Mouse (Mus musculus) heart, adult 2 months (tissue): Measurements from ENCODE around the gene Rgs16. TPM values are rescaled to one million over a fixed set of nuclear protein-coding genes. Genes with fewer than 3 reads are reported as not detected.

Experiments used
- DNase-seq, 2 experiments: peaks; one replicate each; pipeline ENCODE4 v3.0.0; 2021
- H3K27ac ChIP-seq: fragments of 200-600 bp; 2 replicates; pipeline ENCODE4 v1.8.1; 2022
- H3K27me3 ChIP-seq: fragments of 200-500 bp; 2 replicates; pipeline ENCODE4 v1.6.1; 2012; ENCODE audit warnings: mild to moderate bottlenecking, low read length, inconsistent platforms, mixed read lengths; ENCODE audit not compliant: control insufficient read depth, insufficient read depth
- H3K36me3 ChIP-seq: fragments of 200-500 bp; 2 replicates; pipeline ENCODE4 v1.6.1; 2012; ENCODE audit warnings: low read length, inconsistent platforms; ENCODE audit not compliant: control insufficient read depth, insufficient read depth
- H3K4me1 ChIP-seq: fragments of 200-500 bp; 2 replicates; pipeline ENCODE4 v1.6.1; 2011; ENCODE audit warnings: low read length; ENCODE audit not compliant: control insufficient read depth, insufficient read depth
- H3K4me3 ChIP-seq: fragments of 200-600 bp; 2 replicates; pipeline ENCODE4 v1.8.1; 2022
- H3K79me2 ChIP-seq: fragments of 200-500 bp; replicated peaks from 2 replicates; pipeline ENCODE4 v1.6.1; 2012; ENCODE audit warnings: mild to moderate bottlenecking, inconsistent platforms, low read length, moderate library complexity, mixed read lengths; ENCODE audit not compliant: control insufficient read depth, insufficient read depth
- H3K9ac ChIP-seq: fragments of 200-500 bp; 2 replicates; pipeline ENCODE4 v1.6.1; 2012; ENCODE audit warnings: low read depth, mild to moderate bottlenecking, control low read depth, inconsistent platforms, low read length, mixed read lengths
- CTCF ChIP-seq: fragments of 200-600 bp; IDR thresholded peaks from 2 replicates; pipeline ENCODE4 v1.8.1; 2022; ENCODE audit warnings: antibody characterized with exemption, mild to moderate bottlenecking, moderate library complexity
- EP300 ChIP-seq: fragments of 200-500 bp; IDR thresholded peaks from 2 replicates; pipeline ENCODE4 v1.6.1; 2011; ENCODE audit warnings: low read depth, low read length, control low read depth; ENCODE audit not compliant: insufficient read depth
- POLR2A ChIP-seq: fragments of 200-500 bp; IDR thresholded peaks from 2 replicates; pipeline ENCODE4 v1.6.1; 2011; ENCODE audit warnings: mild to moderate bottlenecking, low read depth, low read length, control low read depth; ENCODE audit not compliant: insufficient read depth
- WGBS: fragments of 180-500 bp; shearing (Covaris S2); methylation state at CpG from one replicate; pipeline ENCODE4 v1.1.7; 2018; 5-methylcytosine and 5-hydroxymethylcytosine counted together
- intact Hi-C: fragments of 180-260 bp; cut with DNase I; formaldehyde crosslinking; loops from one replicate; pipeline ENCODE4 v1.15.1; 2025
- polyA plus RNA-seq: library from polyadenylated mRNA; depleted of rRNA; stranded (reverse); fragments of >200 nt; gene quantifications from 2 replicates; pipeline ENCODE4 v1.2.3, GENCODE M21; 2012
- total RNA-seq, 2 experiments: library from RNA; stranded (reverse); gene quantifications; 2 replicates each; pipeline ENCODE4 v1.2.3; 2021

Rgs16 gene
- total and polyA plus RNA-seq, 3 experiments, result 0.80 to 1.9 (median 1.4) TPM

DNA sequence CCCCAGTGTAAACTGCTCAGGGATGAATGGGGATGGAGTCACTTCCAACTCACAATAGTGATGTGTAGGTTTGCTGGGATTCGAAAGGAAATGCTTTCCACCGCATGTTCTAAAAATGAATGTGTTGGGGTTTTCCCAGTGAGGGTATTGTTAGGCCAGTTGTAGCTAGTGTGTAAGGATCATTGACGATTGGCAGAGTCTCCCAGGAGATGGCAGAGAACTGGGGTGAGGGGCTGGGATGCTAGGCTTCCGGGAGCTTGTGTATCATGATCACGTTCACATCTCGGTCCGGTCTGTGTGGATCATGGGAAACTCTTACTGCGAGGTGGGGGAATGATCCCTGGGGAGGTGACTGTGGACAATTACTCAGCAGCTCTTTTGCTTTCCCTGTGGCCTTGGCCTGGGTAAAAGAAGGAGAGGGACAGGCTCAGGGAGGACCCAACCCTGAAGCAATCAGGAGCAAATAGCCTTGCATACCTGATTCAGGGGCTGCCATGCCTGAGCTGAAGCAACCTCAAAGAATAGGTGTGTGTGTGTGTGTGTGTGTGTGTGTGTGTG lies 37.2 kb upstream of the Rgs16 start:
- Histone ChIP-seq H3K36me3 (no peaks in the 10 kb centered on the region), H3K9ac (no peak overlapping the region), H3K4me1 (no peaks in the 10 kb centered on the region; the same call in 1 of the 2 replicates), H3K27me3 (no peaks in the 10 kb centered on the region), H3K79me2 (no peaks in the 10 kb centered on the region), H3K4me3 (no peak overlapping the region), H3K27ac (no peak overlapping the region)
- TF ChIP-seq POLR2A (no peak), EP300 (no peak), CTCF (no peak)
- intact Hi-C loops, result no loop called here
- 39% methylated on average over 8 of the region's 8 CpGs for WGBS
- no peak for DNase-seq

DNA sequence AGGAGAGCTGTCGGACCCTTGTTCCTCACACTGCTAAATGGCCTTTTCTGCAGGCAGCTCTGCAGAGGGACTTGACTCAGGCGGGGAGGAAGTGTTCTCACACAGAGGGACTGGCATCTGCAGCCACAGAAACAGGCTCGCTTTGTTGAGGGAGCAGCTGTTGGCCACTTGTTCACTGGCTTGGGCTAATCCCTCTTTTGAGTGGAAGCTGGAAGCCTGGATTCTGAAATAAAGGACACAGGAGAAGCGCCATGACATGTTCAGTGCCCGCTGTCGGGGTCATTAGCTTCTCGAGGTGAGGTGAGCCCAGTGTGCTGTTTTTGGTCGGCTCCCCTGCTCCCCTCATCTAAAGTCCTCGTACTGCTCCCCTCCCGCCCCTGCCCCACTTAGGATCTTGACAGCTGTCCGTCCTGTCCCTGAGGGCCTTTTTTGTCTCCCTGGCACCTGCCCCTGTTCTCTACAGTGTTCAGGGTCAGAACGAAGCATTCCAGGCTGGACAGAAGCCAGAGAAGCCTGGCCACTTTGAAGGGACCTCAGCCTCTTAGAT lies 36.6 kb upstream of the Rgs16 start:
- H3K27ac ChIP-seq, result no peak overlapping the region
- DNase-seq, result no peak

DNA sequence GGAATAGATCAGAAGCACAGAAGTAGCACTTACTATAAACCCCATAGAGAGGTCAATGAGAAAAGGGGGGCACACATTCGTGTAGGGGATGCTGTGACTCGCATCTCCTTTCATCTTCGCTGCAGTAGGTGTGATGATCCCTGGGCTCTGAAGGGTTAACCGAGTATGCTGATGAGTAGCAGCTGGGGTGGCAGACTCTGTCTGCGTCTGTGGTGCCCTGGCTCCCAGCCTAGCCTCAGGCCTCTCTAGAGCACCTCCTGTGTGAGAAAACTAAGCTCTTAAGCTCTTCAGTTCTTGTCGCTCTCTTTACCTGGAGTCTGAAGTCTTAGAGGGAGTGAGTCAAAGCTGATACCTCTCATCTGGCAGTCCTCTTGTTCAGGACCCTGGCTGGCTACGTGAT lies 36.0 kb upstream of the Rgs16 start:
- no peaks in the 10 kb centered on the region for H3K79me2 ChIP-seq
- no peaks in the 10 kb centered on the region for H3K27me3 ChIP-seq
- no peak for DNase-seq
- no peak overlapping the region for H3K27ac ChIP-seq
- no peaks in the 10 kb centered on the region for H3K36me3 ChIP-seq
- H3K9ac ChIP-seq, result no peak overlapping the region
- intact Hi-C loops, result no loop called here
- no peaks in the 10 kb centered on the region; the same call in 1 of the 2 replicates for H3K4me1 ChIP-seq
- TF ChIP-seq POLR2A (no peak), EP300 (no peak), CTCF (no peak)
- WGBS, result 65% methylated on average over 7 of the region's 7 CpGs
- H3K4me3 ChIP-seq, result no peak overlapping the region

More for the DNA sequence above, 36.6 kb upstream of the Rgs16 start:
- no peak for TF ChIP-seq POLR2A
- no peak for TF ChIP-seq EP300
- Histone ChIP-seq H3K4me3 (no peak overlapping the region), H3K79me2 (no peaks in the 10 kb centered on the region), H3K36me3 (no peaks in the 10 kb centered on the region), H3K9ac (no peak overlapping the region), H3K4me1 (no peaks in the 10 kb centered on the region; the same call in 1 of the 2 replicates), H3K27me3 (no peaks in the 10 kb centered on the region)
- WGBS, result 28% methylated on average over 12 of the region's 12 CpGs
- intact Hi-C loops, result no loop called here

DNA sequence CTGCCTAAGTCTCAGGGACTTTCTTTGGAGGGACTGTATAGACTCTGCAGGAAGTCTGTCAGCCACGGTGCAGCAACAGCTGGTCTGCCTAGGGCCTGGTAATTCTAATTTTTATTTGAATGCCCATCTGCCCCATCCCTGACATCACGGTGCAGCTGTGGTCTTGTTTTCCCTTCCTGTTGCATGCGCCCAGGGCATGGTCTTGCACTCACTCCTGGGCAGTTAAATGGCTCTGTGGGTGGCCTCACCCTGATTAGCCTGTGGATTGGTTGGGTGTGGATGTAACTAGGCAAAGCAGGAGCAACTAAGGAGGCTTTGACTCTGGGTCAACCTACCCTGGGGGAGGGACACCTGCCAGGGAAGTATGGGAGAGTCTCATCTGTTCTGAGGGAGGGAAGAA lies 35.2 kb upstream of the Rgs16 start:
- Histone ChIP-seq H3K27me3 (no peaks in the 10 kb centered on the region), H3K36me3 (no peaks in the 10 kb centered on the region), H3K27ac (no peak overlapping the region), H3K79me2 (no peaks in the 10 kb centered on the region), H3K4me1 (no peaks in the 10 kb centered on the region; the same call in 1 of the 2 replicates), H3K4me3 (no peak overlapping the region), H3K9ac (no peak overlapping the region)
- intact Hi-C loops, result no loop called here
- TF ChIP-seq EP300 (no peak), CTCF (no peak), POLR2A (no peak)
- WGBS, result 84% methylated on average over 3 of the region's 3 CpGs
- no peak for DNase-seq

DNA sequence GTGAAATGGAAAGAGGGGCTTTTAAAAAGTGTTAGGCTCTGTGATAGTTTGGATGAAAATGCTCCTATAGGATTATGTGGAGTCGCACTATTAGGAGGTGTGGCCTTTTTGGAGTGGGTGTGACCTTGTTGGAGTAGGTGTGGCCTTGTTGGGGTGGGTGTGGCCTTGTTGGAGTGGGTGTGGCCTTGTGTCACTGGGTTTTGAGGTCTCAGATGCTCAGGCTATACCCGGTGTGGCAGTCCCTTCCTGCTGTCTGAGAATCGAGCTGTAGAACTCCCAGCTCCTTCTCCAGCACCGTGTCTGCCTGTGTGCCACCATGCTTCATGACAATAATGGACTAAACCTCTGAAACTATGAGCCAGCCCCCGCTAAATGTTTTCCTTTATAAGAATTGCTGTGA lies 31.5 kb upstream of the Rgs16 start:
- Histone ChIP-seq H3K79me2 (no peaks in the 10 kb centered on the region), H3K36me3 (no peaks in the 10 kb centered on the region), H3K27me3 (no peaks in the 10 kb centered on the region), H3K9ac (no peak overlapping the region), H3K4me1 (no peaks in the 10 kb centered on the region; the same call in 1 of the 2 replicates), H3K4me3 (no peak overlapping the region), H3K27ac (no peak overlapping the region)
- intact Hi-C loops, result no loop called here
- DNase-seq, result no peak
- 89% methylated on average over 5 of the region's 5 CpGs for WGBS
- TF ChIP-seq CTCF (no peak), EP300 (no peak), POLR2A (no peak)

DNA sequence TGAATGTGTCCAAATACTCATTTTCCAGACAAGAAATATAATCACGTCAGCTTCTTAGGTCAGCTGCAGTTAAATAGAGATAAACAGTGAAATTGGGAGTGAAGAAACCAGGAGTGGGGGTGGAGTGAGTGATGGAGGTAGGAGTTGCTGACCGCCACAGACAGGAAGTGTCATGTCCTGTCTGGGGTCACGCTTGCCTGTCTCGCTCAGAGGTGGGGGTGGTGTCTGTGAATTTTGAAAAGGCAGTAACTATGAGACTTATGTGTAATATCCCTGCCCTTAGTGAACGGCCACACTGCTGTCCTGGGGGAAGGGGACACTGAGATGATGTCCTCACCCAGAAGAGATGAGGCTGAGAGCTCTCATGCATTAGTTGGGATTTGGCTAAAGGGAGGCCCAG lies 30.7 kb upstream of the Rgs16 start:
- Histone ChIP-seq H3K4me3 (no peak overlapping the region), H3K4me1 (no peaks in the 10 kb centered on the region), H3K36me3 (no peaks in the 10 kb centered on the region), H3K27ac (no peak overlapping the region), H3K27me3 (no peaks in the 10 kb centered on the region), H3K9ac (no peak overlapping the region), H3K79me2 (no peaks in the 10 kb centered on the region)
- intact Hi-C loops, result no loop called here
- no peak for DNase-seq
- 57% methylated on average over 5 of the region's 5 CpGs for WGBS
- TF ChIP-seq EP300, result no peak
- no peak for TF ChIP-seq CTCF
